Mouse (Mus musculus): Measurements from ENCODE around the gene Pno1. TPM values are rescaled to one million over a fixed set of nuclear protein-coding genes. Genes with fewer than 3 reads are reported as not detected.
"Not testable (repeated sequence)": the region's sequence is repeated elsewhere in the genome, so short reads cannot be mapped to it uniquely, and the experiment has no call there.

Pno1 gene
- 9.2 and 11.5 TPM in 2 replicates for total RNA-seq (2015; ENCODE audit: low replicate concordance)
- 6.4 and 9.6 TPM in 2 replicates for total RNA-seq (2017; ENCODE audit: low replicate concordance)

- ATAC-seq (replicated peaks; ENCODE audit: low FRiP score, poor library complexity, severe bottlenecking): peak; percentile 94
Observed at GRCm38 (mm10) chr11:17211258-17212140, at the start of gene Pno1. Pno1 (minus strand) TSS chr11:17211568.

GRCm38 (mm10) chr11:17257861-17258260 lies 46.5 kb upstream of the Pno1 start:
- peak; percentile 64 for ATAC-seq (replicated peaks; ENCODE audit: low FRiP score, poor library complexity, severe bottlenecking)

- ATAC-seq (replicated peaks; ENCODE audit: low FRiP score, poor library complexity, severe bottlenecking): peak; percentile 97
Observed at GRCm38 (mm10) chr11:17257443-17257842, 46.1 kb upstream of the Pno1 start, which contains the start of gene C1d. C1d (plus strand) TSS chr11:17257579.

GRCm38 (mm10) chr11:17256813-17257365 lies 45.5 kb upstream of the Pno1 start:
- ATAC-seq (replicated peaks; ENCODE audit: low FRiP score, poor library complexity, severe bottlenecking): no peak

- no peak for ATAC-seq (replicated peaks; ENCODE audit: low FRiP score, poor library complexity, severe bottlenecking)
Observed at GRCm38 (mm10) chr11:17248715-17249114, 37.3 kb upstream of the Pno1 start.

- not testable (repeated sequence) for ATAC-seq (replicated peaks; ENCODE audit: low FRiP score, poor library complexity, severe bottlenecking)
Observed at GRCm38 (mm10) chr11:17238598-17238997, 27.2 kb upstream of the Pno1 start.

- no peak for ATAC-seq (replicated peaks; ENCODE audit: low FRiP score, poor library complexity, severe bottlenecking)
Observed at GRCm38 (mm10) chr11:17236449-17237037, 25.2 kb upstream of the Pno1 start.

- no peak for ATAC-seq (replicated peaks; ENCODE audit: low FRiP score, poor library complexity, severe bottlenecking)
Observed at GRCm38 (mm10) chr11:17232792-17233191, 21.4 kb upstream of the Pno1 start.

- peak; percentile 49; the same call in 1 of the 2 replicates for ATAC-seq (replicated peaks; ENCODE audit: low FRiP score, poor library complexity, severe bottlenecking)
Observed at GRCm38 (mm10) chr11:17221126-17221525, 9.8 kb upstream of the Pno1 start.

- no peak for ATAC-seq (replicated peaks; ENCODE audit: low FRiP score, poor library complexity, severe bottlenecking)
Observed at GRCm38 (mm10) chr11:17215475-17215874, 4.1 kb upstream of the Pno1 start.

GRCm38 (mm10) chr11:17212903-17213509 lies 1.6 kb upstream of the Pno1 start:
- peak; percentile 32; the same call in 1 of the 2 replicates for ATAC-seq (replicated peaks; ENCODE audit: low FRiP score, poor library complexity, severe bottlenecking)

GRCm38 (mm10) chr11:17212141-17212495 lies 750 bp upstream of the Pno1 start:
- ATAC-seq (replicated peaks; ENCODE audit: low FRiP score, poor library complexity, severe bottlenecking): no peak; the same call in 1 of the 2 replicates

GRCm38 (mm10) chr11:17202481-17202880 lies 8.9 kb downstream of the Pno1 start:
- no peak for ATAC-seq (replicated peaks; ENCODE audit: low FRiP score, poor library complexity, severe bottlenecking)

GRCm38 (mm10) chr11:17200936-17201335 lies 10.4 kb downstream of the Pno1 start:
- no peak for ATAC-seq (replicated peaks; ENCODE audit: low FRiP score, poor library complexity, severe bottlenecking)

- no peak for ATAC-seq (replicated peaks; ENCODE audit: low FRiP score, poor library complexity, severe bottlenecking)
Observed at GRCm38 (mm10) chr11:17199840-17200501, 11.4 kb downstream of the Pno1 start.

GRCm38 (mm10) chr11:17199170-17199569 lies 12.2 kb downstream of the Pno1 start:
- ATAC-seq (replicated peaks; ENCODE audit: low FRiP score, poor library complexity, severe bottlenecking): no peak

GRCm38 (mm10) chr11:17192151-17192844 lies 19.1 kb downstream of the Pno1 start:
- ATAC-seq (replicated peaks; ENCODE audit: low FRiP score, poor library complexity, severe bottlenecking): no peak

GRCm38 (mm10) chr11:17188786-17189185 lies 22.6 kb downstream of the Pno1 start:
- ATAC-seq (replicated peaks; ENCODE audit: low FRiP score, poor library complexity, severe bottlenecking): no peak

- no peak for ATAC-seq (replicated peaks; ENCODE audit: low FRiP score, poor library complexity, severe bottlenecking)
Observed at GRCm38 (mm10) chr11:17187649-17188048, 23.7 kb downstream of the Pno1 start.

All from erythroid progenitor cell, adult 5-6 weeks (primary cell).